Mouse (Mus musculus) B cell, adult 2 months (primary cell): ENCODE measurements around the gene Med19.

Experiments
- DNase-seq, 2 experiments: peaks; one replicate each; pipeline ENCODE4 v3.0.0; 2022

The Med19 gene

DNA sequence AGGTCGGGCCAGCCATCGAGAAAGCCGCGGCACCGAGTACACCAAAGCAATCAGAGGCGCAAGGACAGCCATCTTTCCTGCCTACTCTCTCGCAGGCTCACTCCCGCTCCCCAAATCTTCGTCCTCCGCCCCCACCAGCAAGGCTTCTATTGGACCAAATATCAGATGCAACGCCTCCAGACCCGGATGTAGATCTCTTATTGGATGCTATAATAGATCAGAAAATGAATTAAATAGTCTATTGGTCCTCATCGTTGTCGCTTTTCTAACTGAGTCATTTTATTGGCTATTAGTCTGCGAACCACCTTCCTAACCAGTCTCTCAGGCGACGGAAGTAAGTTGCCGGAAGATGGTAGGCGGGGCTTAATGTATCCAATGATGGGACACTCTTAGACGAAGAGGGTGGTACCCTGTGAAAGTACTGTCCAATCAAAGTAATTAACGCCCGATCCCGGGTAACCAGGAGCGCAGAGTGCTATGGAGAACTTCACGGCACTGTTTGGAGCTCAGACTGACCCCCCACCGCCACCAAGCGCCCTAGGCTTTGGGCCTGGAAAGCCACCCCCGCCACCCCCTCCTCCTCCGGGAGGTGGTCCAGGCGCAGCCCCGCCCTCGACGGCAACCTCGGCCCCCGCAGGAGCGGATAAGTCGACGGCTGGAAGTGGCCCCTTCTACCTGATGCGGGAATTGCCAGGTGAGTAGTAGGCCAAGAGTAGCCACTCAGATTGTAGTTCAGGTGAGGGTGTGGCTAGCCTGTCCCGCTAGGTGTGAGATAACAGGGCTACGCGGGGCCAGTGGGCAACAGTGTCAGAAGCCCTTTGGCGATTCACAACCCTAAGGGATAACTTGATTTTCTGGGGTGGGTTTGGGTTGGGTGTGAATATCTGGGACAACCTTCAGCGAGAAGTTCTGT is at the start of gene Med19, which contains the start of gene Gm28635:
TSS of gene Med19 (plus strand) at position 435 of the 913 bp plus-strand sequence.
TSS of gene Gm28635 (minus strand) at position 74 of the 913 bp plus-strand sequence.
- peak; percentile 91 to 93 for DNase-seq

DNA sequence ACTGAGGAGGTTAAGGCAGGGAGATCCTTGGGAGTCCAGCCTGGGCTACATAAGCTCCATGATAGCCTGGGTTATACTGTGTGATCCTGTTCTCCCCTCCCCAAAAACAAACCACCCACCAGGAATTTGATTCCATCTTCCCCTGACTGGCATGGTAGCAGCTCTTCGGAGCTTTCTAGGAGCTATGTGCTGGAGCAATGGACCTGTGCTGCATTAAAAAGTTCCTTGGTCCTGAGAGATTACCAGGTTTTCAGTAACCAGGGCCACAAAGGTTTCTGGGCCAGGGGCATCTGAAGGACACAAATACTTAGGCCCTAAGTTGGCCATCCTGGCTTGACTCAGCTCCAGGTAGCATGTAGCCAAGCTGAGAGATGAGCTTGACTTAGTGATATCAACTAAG is 46.2 kb upstream of the Med19 start:
- no peak for DNase-seq

DNA sequence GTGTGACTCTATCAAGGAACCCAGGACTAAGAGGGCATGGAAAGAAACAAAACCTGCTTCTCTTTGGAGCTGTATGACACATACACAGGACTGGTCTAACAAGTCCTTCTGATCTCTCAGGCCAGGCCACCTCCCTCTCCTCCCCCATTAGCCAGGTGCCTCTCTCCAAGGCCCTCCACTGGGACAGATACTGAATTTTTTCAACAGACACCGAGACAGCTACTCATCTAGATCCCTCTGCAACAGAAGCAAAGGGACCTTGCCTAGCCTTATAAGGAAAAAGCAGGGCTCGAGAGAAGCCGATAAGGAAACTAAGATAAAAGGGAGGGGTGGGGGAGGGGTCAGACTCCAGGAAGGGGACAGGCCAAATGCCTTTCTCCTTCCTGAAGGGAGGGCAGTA is 45.2 kb upstream of the Med19 start:
- DNase-seq, result no peak

DNA sequence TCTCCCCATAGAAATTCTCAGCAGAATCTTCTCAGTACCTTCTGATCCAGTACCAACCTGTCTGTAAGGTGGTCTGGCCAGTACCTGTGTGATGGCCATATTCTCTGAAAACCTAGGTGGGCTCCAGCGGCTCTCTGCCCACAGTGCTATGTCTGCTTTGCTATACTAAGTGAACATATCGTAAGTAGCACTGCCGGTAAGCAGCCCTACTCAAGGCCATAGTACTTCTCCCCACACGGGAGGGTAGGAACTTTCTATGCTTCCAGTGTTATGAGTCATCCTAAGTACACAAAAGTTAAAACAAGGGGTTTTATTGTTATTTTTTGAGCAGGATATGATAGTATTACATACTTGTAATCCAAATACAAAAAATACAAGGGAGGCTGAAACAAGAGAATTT is 44.2 kb upstream of the Med19 start:
- no peak for DNase-seq

DNA sequence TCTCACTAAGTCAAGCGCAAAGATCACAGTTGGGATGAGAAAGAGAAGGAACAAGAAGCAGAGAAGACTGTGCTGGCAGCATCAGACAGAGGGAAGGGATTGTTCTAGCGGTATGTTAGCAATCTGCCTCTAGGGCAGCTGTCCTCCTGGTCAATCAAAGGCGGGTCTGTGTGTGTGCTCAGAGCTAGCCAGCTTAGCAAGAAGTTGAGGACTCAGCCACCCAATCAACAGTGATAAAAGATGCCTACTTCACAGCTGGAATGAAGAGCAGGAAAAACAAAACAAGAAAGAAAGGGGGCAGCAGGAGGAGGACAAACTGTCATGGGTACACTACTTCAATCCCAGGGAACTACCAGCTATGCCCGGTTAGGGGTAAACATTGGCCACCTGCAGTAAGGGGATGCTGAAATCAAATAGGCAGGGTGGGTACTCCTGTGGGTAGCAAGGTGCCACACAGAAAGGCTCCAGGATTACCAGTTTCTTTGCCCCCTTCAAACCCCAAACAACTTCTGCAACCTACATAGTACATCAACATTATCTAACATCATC is 43.2 kb upstream of the Med19 start:
- DNase-seq, result no peak

GRCm38 (mm10) chr2:84635611-84636010 is 42.6 kb upstream of the Med19 start:
- DNase-seq, result no peak

GRCm38 (mm10) chr2:84636231-84636741 is 41.9 kb upstream of the Med19 start:
- DNase-seq, result no peak

- DNase-seq, result no peak
Observed at GRCm38 (mm10) chr2:84637452-84638165, 40.6 kb upstream of the Med19 start.

GRCm38 (mm10) chr2:84638428-84639220 is 39.6 kb upstream of the Med19 start:
- no peak for DNase-seq

DNA sequence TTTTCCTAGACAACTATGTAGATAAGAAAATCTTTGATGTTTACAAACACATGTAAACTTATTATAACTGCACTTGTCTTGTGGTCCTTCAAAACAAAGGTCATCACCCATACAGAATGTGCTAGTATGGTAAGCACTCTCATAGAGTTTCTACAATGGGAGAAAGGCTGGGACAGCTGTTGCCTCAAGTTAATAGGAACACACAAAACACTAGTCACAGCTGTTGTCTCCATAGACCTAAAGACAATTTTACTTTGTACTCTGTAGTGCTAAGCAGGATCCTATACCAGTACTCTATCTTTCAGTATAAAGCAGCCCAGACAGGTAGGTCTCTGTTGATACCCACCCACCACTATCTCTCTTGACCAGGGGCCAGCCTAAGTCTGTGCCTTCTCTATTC is 37.4 kb upstream of the Med19 start:
- no peak for DNase-seq

DNA sequence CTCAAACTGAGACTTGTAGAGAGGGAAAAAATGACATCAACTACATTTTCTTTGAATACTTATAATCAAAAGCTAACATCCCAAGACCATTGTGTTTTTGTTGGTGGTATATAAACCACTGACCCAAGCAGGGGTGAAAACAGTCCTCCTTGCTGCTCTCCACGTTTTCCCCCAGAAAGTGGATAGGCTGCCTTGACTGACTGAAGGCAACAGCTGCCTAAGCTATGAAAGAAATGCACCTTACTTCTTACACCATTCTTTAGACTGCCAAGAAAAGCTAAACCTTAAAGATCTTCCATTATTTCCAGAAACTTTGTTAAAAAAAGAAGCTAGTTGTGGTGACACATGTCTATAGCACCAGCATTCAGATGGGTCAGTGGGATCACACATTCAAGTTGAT is 32.1 kb upstream of the Med19 start:
- DNase-seq, result no peak

DNA sequence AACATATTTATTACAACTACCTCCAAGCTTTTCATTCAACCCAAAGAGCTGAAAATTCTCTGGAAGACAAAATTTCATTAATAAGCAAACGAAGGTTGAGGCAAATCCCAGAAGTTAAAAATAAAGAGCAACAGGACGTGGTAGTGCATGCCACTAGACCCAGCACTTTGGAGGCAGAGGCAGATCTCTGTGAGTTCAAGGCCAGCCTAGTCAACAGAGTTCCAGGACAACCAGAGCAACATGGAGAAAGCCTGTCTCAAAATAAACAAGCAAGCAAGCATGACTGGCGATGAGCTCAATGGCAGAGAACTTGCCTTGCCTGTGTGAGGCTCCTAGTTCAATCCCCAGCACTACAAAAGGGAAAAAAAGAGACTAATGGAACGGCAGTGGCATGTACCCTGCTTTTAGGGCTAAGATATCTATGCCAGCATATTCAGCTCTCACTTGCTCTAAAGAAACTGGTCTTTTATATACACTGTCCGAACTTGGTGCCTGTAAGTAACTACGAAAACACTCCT is 31.1 kb upstream of the Med19 start:
- no peak for DNase-seq

DNA sequence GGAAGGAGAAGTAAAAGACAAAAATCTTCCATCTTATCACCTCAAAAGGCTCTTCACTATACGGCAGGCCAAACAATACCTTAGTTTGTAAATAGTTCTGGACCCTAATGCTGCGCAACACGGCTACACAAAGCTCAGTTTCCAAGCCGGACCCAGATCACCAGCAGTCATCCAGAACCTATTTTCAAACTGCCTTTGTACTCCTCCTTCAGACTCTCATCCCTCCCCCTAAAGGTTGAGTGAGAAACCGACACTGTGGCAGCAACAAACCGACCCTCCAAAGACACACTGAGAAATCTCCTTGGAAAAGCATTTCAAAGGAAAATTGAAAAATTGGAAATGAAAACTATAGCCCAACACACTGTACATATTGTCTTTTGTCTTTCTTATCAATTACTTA is 29.8 kb upstream of the Med19 start:
- no peak for DNase-seq

DNA sequence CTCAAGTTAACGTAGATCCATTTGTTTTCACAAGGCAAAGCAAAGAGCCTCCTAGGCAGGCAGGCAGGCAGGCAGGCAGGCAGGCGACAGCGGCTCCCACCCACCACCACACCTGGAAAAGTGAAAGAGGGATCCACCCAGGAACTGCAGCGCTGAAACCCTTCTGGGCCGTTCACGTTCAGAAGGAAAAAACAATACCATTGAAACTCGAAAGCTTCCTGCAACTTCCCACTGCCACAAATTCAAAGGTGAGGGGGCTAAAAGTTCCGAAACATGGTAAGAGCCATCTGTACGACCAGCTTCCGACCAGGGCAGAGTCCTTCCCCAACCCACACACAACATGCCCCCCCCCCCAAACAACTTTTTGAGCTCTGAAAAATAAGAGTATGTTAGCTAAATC is 28.5 kb upstream of the Med19 start:
- no peak for DNase-seq

DNA sequence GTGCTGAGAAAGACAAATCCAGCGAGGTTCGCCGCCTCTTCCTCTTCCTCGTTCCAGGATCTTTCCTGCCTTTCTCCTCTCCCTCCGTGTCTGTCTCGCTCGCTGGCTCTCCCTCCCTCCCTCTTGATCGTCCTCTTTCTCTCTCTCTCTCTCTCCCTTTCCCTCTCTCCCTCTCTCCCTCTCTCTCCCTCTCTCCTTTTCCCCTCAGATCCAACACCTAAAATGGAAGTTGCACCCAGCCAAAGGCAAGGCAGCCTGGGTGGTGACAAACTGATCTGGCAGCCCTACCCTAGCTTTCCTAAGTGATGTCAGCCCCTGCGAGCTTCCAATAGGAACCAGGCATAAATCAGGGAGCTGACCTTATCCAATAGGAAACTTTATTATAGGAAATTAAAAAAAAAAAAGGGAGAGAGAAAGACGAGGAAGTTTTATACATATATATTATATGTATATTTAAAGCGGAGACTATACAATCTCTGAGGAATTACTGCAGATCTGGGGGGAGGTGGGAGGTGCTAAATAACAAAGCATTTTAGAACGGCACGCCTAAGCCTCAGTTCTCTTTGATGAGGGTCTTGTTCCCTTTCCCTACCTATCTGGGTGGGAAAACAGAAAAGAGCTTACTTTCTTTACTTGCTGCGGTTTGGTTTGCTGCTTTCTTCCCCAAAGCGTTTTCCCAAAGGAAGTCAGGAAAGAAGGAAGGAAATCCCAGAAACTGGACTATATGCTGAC is 27.6 kb upstream of the Med19 start, which contains the start of gene Ctnnd1:
TSS of gene Ctnnd1 (minus strand) at position 302 of the 732 bp plus-strand sequence.
- no peak for DNase-seq

- DNase-seq, result no peak
Observed at GRCm38 (mm10) chr2:84653354-84653753, 24.8 kb upstream of the Med19 start.

DNA sequence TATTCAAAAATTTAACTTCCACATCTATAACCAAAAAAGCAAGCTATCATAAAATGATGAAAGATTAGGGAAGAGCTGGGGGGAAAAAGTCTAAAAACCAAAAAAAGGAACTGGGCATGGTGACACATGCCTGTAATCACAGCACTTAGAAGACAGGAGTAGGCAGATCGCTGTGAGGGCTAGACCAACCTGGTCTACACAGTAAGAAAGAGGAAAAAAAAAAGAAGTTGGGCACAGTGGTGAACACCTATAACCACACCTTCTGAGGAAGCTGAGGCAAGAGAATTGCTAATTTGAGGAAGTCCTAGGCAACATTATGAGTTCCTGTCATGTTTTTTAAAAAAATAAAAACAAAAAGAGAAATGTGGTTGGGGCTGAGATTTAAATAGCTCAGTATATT is 22.3 kb upstream of the Med19 start:
- peak; percentile 34 to 47 for DNase-seq

DNA sequence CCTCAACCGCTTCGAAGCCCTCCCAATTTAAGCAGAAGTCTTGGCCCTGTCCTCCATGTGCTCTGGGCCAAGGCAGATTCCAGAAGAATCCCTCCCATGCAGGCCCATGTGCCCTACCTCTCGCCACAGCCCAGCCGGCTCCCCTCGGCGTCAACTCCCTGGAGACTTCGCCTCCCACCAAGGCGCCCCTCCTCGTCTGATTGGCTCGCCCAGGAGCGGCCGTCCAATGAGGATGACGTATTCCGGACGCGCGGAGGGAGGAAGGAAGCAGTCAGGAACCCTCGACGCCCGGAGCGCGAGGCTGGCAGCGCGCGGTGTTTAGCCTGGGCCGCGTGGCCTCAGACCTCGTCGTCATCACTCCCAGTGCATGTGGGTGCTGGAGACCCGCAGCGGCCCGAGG is 19.4 kb upstream of the Med19 start, which contains the start of gene Btbd18:
TSS of gene Btbd18 (plus strand) at position 274 of the 400 bp plus-strand sequence.
- no peak for DNase-seq

- peak; percentile 60 to 75 for DNase-seq
Observed at GRCm38 (mm10) chr2:84660253-84660652, 17.9 kb upstream of the Med19 start.

DNA sequence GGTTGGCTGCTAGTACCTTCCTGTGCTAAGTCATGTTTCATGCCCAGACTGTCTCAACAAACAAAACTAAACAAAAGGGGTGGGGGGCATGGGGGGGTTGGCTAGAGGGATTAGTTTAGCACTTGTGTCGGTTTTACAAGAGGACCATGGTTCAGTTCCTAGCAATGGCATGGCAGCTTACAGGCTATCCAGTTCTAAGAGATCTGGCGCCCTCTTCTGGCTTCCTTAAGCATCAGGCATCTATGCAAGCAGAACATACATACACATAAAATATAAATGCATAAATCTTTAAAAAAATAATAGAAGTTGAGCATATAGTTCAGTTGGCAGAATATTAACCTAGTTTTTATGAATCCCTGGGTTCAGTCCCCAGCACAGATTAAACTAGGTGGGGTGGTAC is 15.3 kb upstream of the Med19 start:
- DNase-seq, result peak; percentile 68 to 74

- no peak for DNase-seq
Observed at GRCm38 (mm10) chr2:84666081-84666480, 12.1 kb upstream of the Med19 start.
